Mouse (Mus musculus) layer of hippocampus, postnatal 36 days (tissue): ENCODE data around the gene Exosc5. TPM values are rescaled to one million over a fixed set of nuclear protein-coding genes. Genes with fewer than 3 reads are reported as not detected.

Experiments
- DNase-seq, 2 experiments: peaks; one replicate each; pipeline ENCODE4 v3.0.0; 2022
- total RNA-seq, 2 experiments: library from RNA; stranded (reverse); gene quantifications; 2 replicates each; pipeline ENCODE4 v1.2.3; 2021

The Exosc5 gene
- total RNA-seq, 2 experiments from 2014 or later: 28.6 to 28.7 TPM

- DNase-seq: peak; percentile 95 to 97
Measured at GRCm38 (mm10) chr7:25680514-25681258, 21.7 kb downstream of the Exosc5 start, which contains the start of gene B9d2. TSS of gene B9d2 (plus strand) at chr7:25680780.

- DNase-seq: no peak
Measured at GRCm38 (mm10) chr7:25681341-25682231, 22.6 kb downstream of the Exosc5 start.

- DNase-seq: no peak
Measured at GRCm38 (mm10) chr7:25683474-25684180, 24.7 kb downstream of the Exosc5 start.

GRCm38 (mm10) chr7:25684659-25685058, 25.7 kb downstream of the Exosc5 start:
- no peak for DNase-seq

- no peak for DNase-seq
Measured at GRCm38 (mm10) chr7:25685926-25686470, 27.0 kb downstream of the Exosc5 start.

GRCm38 (mm10) chr7:25686680-25687531, 27.9 kb downstream of the Exosc5 start, which contains the start of gene Tgfb1:
TSS of gene Tgfb1 (plus strand) at chr7:25687002.
- DNase-seq: no peak

GRCm38 (mm10) chr7:25687811-25688401, 28.9 kb downstream of the Exosc5 start:
- DNase-seq: no peak

- DNase-seq: no peak
Measured at GRCm38 (mm10) chr7:25688810-25689586, 30.0 kb downstream of the Exosc5 start.

- no peak for DNase-seq
Measured at GRCm38 (mm10) chr7:25689603-25690021, 30.6 kb downstream of the Exosc5 start.

- DNase-seq: no peak
Measured at GRCm38 (mm10) chr7:25690051-25690450, 31.1 kb downstream of the Exosc5 start.

GRCm38 (mm10) chr7:25694104-25694503, 35.1 kb downstream of the Exosc5 start:
- no peak for DNase-seq

GRCm38 (mm10) chr7:25699851-25700250, 40.9 kb downstream of the Exosc5 start:
- no peak for DNase-seq

- DNase-seq: no peak
Measured at GRCm38 (mm10) chr7:25700732-25701131, 41.8 kb downstream of the Exosc5 start.

- no peak for DNase-seq
Measured at GRCm38 (mm10) chr7:25702350-25702749, 43.4 kb downstream of the Exosc5 start.

- no peak for DNase-seq
Measured at GRCm38 (mm10) chr7:25703793-25704494, 45.0 kb downstream of the Exosc5 start.

GRCm38 (mm10) chr7:25704716-25705364, 45.9 kb downstream of the Exosc5 start:
- no peak for DNase-seq

- DNase-seq: no peak
Measured at GRCm38 (mm10) chr7:25705801-25706251, 46.9 kb downstream of the Exosc5 start.

GRCm38 (mm10) chr7:25706578-25707170, 47.7 kb downstream of the Exosc5 start:
- DNase-seq: no peak
